Mouse (Mus musculus) stomach, embryonic 14.5 days (tissue): ENCODE measurements around the gene Ppp3cb. TPM values are rescaled to one million over a fixed set of nuclear protein-coding genes. Genes with fewer than 3 reads are reported as not detected.

Source experiments
- ATAC-seq: fragments of 200-750 bp; cut with Nextera tagmentation; 2 replicates; pipeline ENCODE4 v1.8.0; 2017; ENCODE audit warnings: low read depth, moderate TSS enrichment; ENCODE audit not compliant: insufficient number of reproducible peaks, insufficient read depth, low FRiP score
- H3K27ac ChIP-seq: fragments of 300-500 bp; sonication (generic); 2 replicates; pipeline ENCODE4 v1.5.1; 2014; ENCODE audit warnings: mild to moderate bottlenecking, low read length, moderate library complexity, mixed read lengths
- H3K27me3 ChIP-seq: fragments of 300-500 bp; sonication (generic); 2 replicates; pipeline ENCODE4 v1.6.1; 2014; ENCODE audit warnings: low read length, control low read depth, mixed read lengths; ENCODE audit not compliant: control insufficient read depth, insufficient read depth
- H3K36me3 ChIP-seq: fragments of 300-500 bp; sonication (generic); 2 replicates; pipeline ENCODE4 v1.6.1; 2014; ENCODE audit warnings: mild to moderate bottlenecking, control low read depth, low read length, moderate library complexity, mixed read lengths; ENCODE audit not compliant: control insufficient read depth, insufficient read depth
- H3K4me1 ChIP-seq: fragments of 300-500 bp; sonication (generic); 2 replicates; pipeline ENCODE4 v1.6.1; 2014; ENCODE audit warnings: low read length, control low read depth, mixed read lengths; ENCODE audit not compliant: control insufficient read depth, insufficient read depth
- H3K4me2 ChIP-seq: fragments of 300-500 bp; sonication (generic); replicated peaks from 2 replicates; pipeline ENCODE4 v1.6.1; 2014; ENCODE audit warnings: low read depth, low read length, control low read depth
- H3K4me3 ChIP-seq: fragments of 300-500 bp; sonication (generic); 2 replicates; pipeline ENCODE4 v1.5.1; 2014; ENCODE audit warnings: low read depth, low read length, control low read depth
- H3K9ac ChIP-seq: fragments of 300-500 bp; sonication (generic); replicated peaks from 2 replicates; pipeline ENCODE4 v1.6.1; 2014; ENCODE audit warnings: low read depth, mild to moderate bottlenecking, control low read depth, low read length, moderate library complexity, mixed read lengths
- H3K9me3 ChIP-seq: fragments of 300-500 bp; sonication (generic); 2 replicates; pipeline ENCODE4 v1.6.1; 2016; ENCODE audit warnings: low read depth, low read length, control low read depth; ENCODE audit not compliant: control insufficient read depth
- WGBS: fragments of 180-500 bp; shearing (Covaris S2); extraction: QIAGEN DNeasy Blood & Tissue Kit; methylation state at CpG from one replicate; pipeline ENCODE4 v1.1.7; 2014; 5-methylcytosine and 5-hydroxymethylcytosine counted together
- polyA plus RNA-seq: library from polyadenylated mRNA; unstranded; fragments of >200 nt; fragmentation: Nextera tagmentation; extraction: Ambion mirVana; gene quantifications from 2 replicates; pipeline ENCODE4 v1.2.1, GENCODE M21; 2014

Ppp3cb gene
- polyA plus RNA-seq, 1 experiment from 2014 or later: 64.6 TPM

DNA sequence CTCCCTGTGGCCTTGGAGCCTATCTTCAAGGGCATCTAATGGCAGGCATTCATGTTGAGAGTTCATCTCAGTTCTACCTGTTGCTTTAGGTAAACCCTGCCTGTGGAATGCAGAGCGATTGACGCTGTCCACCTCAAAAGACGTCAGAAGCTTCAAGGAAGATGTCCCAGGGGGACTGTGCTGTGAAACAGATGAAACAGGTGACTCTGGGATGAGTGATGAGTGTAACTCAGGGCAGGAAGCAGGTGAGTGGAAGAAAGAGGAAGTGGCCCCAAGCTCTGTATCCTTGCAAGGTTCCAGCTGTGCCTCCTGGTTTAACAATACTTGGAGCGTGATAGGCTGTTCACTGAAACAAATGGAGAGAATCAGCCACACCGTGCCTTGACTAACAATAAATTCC is 15.5 kb upstream of the Ppp3cb start:
- H3K4me2 ChIP-seq: no peak overlapping the region
- H3K27ac ChIP-seq: no peak overlapping the region
- H3K9ac ChIP-seq: no peak overlapping the region
- H3K36me3 ChIP-seq: peaks cover 16% of the 10 kb centered on the region; the same call in 1 of the 2 replicates
- 89% methylated on average over 5 of the region's 5 CpGs for WGBS
- no peak overlapping the region for H3K4me3 ChIP-seq
- ATAC-seq: no peak
- no peaks in the 10 kb centered on the region for H3K9me3 ChIP-seq
- no peaks in the 10 kb centered on the region for H3K27me3 ChIP-seq
- no peaks in the 10 kb centered on the region for H3K4me1 ChIP-seq

DNA sequence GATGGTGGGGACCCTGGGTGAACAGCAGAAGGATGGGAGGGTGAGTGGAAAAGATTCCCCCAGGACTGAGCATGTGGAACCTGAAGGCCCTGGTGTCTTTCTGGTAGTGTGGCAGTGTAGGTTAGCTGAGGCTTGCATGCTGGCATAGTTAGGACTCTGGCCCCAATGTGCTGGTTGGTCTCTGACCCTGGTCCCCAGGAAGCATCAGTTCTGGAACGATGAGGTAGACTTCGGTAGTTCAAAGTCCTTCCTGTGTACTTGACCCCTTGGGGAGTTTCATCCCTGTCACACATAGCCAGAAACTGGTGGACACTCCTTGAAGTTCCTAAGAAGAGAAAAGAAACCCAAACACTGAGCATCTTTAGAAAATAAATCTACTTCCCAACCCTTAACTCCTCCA is 3.8 kb upstream of the Ppp3cb start:
- Histone ChIP-seq H3K36me3 (peaks cover 21% of the 10 kb centered on the region), H3K4me3 (no peak overlapping the region), H3K9me3 (no peaks in the 10 kb centered on the region), H3K9ac (no peak overlapping the region), H3K4me2 (no peak overlapping the region), H3K27me3 (no peaks in the 10 kb centered on the region), H3K27ac (no peak overlapping the region), H3K4me1 (no peaks in the 10 kb centered on the region)
- no peak for ATAC-seq
- WGBS: 96% methylated on average over 2 of the region's 2 CpGs

GRCm38 (mm10) chr14:20545529-20546331 is 643 bp downstream of the Ppp3cb start:
- Histone ChIP-seq H3K27me3 (no peaks in the 10 kb centered on the region), H3K4me3 (peak overlapping the region; percentile 77)
- WGBS: 0% methylated on average over 64 of the region's 67 CpGs

DNA sequence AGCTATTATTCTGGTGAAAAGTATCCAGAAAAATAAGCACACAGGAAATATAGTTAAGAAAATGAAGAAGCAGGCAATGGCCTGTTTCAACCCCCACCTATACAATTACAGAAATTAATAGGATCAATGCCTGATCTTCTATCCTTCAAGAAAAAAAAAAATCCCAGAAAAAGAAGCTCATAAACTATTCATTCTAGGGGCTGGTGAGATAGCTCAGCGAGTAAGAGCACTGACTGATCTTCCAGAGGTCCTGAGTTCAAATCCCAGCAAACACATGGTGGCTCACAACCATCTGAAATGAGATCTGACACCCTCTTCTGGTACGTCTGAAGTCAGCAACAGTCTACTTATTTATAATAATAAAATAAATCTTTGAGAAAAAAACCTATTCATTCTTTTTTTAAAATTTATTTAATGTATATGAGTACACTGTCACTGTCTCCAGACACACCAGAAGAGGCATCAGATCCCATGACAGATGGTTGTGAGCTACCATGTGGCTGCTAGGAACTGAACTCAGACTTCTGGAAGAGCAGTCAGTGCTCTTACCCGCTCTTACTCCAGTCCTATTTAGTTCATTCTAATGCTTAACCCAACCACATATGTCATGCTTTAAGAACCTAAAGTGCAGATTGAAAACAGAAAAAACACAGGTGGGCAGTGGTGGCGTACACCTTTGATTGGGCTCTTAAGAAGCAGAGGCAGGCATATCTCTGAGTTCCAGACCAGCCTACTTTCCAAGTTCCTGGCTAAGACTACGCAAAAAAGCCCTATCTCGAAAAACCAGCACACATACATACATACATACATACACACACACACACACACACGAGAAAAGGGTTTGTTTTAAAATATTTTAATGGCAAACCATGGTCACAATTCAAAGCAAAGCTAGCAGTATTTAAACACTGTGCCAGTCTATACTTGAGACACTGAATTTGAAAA is 1.6 kb downstream of the Ppp3cb start:
- H3K9ac ChIP-seq: peak overlapping the region; percentile 83; the same call in 1 of the 2 replicates
- peaks cover 6% of the 10 kb centered on the region; the same call in 1 of the 2 replicates for H3K36me3 ChIP-seq
- no peaks in the 10 kb centered on the region for H3K27me3 ChIP-seq
- H3K4me3 ChIP-seq: peak overlapping the region; percentile 77
- no peak for ATAC-seq
- no peak overlapping the region for H3K27ac ChIP-seq
- peak overlapping the region; percentile 57 for H3K4me2 ChIP-seq
- peaks cover 5% of the 10 kb centered on the region; the same call in 1 of the 2 replicates for H3K4me1 ChIP-seq
- no peaks in the 10 kb centered on the region for H3K9me3 ChIP-seq
- WGBS: 62% methylated on average over 7 of the region's 7 CpGs

More at GRCm38 (mm10) chr14:20545529-20546331, 643 bp downstream of the Ppp3cb start:
- Histone ChIP-seq H3K9me3 (no peaks in the 10 kb centered on the region), H3K9ac (peak overlapping the region; percentile 83), H3K4me2 (peak overlapping the region; percentile 57), H3K27ac (peak overlapping the region; percentile 99), H3K4me1 (peaks cover 5% of the 10 kb centered on the region; the same call in 1 of the 2 replicates), H3K36me3 (peaks cover 8% of the 10 kb centered on the region)
- ATAC-seq: peak; percentile 100

GRCm38 (mm10) chr14:20529643-20530042 is 16.7 kb downstream of the Ppp3cb start:
- WGBS: 89% methylated on average over 4 of the region's 4 CpGs
- no peak for ATAC-seq

DNA sequence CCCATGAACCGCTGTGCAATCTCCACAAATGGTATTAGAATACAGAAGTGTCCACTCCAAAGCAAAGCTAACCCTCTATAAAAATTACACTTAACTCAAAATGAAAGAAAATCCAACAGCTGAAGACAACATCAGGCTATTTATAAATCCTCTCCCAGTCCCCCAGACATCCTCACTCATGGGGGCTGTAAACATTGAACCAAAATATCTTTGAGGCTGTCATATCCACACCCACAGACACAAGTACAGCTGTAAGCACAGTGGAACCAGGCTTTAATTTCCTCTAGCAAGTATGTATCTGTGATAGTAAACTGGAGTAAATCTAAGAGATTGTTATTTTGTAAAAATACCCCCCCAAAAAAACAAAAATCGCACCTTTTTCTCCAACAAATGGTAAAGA is 26.2 kb downstream of the Ppp3cb start:
- Histone ChIP-seq H3K4me2 (no peak overlapping the region), H3K4me3 (no peak overlapping the region), H3K27me3 (no peaks in the 10 kb centered on the region), H3K4me1 (no peaks in the 10 kb centered on the region), H3K27ac (no peak overlapping the region), H3K9ac (no peak overlapping the region), H3K36me3 (peaks cover 18% of the 10 kb centered on the region), H3K9me3 (no peaks in the 10 kb centered on the region)
- 96% methylated on average over 2 of the region's 2 CpGs for WGBS
- ATAC-seq: no peak

More at GRCm38 (mm10) chr14:20529643-20530042, 16.7 kb downstream of the Ppp3cb start:
- no peaks in the 10 kb centered on the region for H3K27me3 ChIP-seq
- H3K27ac ChIP-seq: no peak overlapping the region
- H3K9me3 ChIP-seq: no peaks in the 10 kb centered on the region
- H3K4me3 ChIP-seq: no peak overlapping the region
- no peaks in the 10 kb centered on the region for H3K4me1 ChIP-seq
- H3K36me3 ChIP-seq: peaks cover 3% of the 10 kb centered on the region; the same call in 1 of the 2 replicates
- no peak overlapping the region for H3K9ac ChIP-seq
- H3K4me2 ChIP-seq: no peak overlapping the region

DNA sequence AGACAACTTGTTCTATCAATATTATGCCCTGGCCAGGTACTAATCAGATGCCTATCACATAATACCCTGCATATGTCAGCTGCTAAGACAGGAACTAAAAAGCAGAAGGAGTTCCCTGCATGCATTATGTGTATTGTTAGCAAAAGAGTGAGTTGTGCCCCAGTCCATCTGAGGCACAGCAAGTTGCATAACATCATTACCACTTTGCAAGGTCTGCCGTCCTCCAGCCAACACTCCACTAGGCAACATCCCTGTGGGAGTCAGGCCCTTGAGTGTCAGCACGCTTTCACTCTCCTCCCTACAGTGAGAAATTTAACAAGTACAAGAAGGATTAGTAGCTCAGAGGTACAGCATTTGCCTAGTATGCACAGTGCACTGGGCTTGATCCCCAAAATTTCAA is 37.9 kb downstream of the Ppp3cb start:
- H3K27ac ChIP-seq: no peak overlapping the region
- ATAC-seq: no peak
- no peak overlapping the region for H3K4me3 ChIP-seq
- no peaks in the 10 kb centered on the region for H3K9me3 ChIP-seq
- no peak overlapping the region for H3K4me2 ChIP-seq
- 83% methylated on average over 2 of the region's 2 CpGs for WGBS
- no peaks in the 10 kb centered on the region for H3K4me1 ChIP-seq
- no peak overlapping the region for H3K9ac ChIP-seq
- H3K36me3 ChIP-seq: peaks cover 18% of the 10 kb centered on the region
- H3K27me3 ChIP-seq: no peaks in the 10 kb centered on the region

- H3K4me3 ChIP-seq: no peak overlapping the region
- ATAC-seq: no peak
- H3K9ac ChIP-seq: no peak overlapping the region
- H3K9me3 ChIP-seq: no peaks in the 10 kb centered on the region
- no peak overlapping the region for H3K4me2 ChIP-seq
- peaks cover 20% of the 10 kb centered on the region for H3K36me3 ChIP-seq
- H3K4me1 ChIP-seq: no peaks in the 10 kb centered on the region
- no peaks in the 10 kb centered on the region for H3K27me3 ChIP-seq
- no peak overlapping the region for H3K27ac ChIP-seq
- WGBS: 96% methylated on average over 10 of the region's 10 CpGs
These were observed 43.4 kb downstream of the Ppp3cb start for GRCm38 (mm10) chr14:20502966-20503365.
